Mouse (Mus musculus) adrenal gland, adult (tissue): ENCODE measurements around the gene Lca5l.

Experiments used
- DNase-seq, 2 experiments: peaks; one replicate each; pipeline ENCODE4 v3.0.0; 2022 to 2023; ENCODE audit warnings: low spot score in 1 of 2; ENCODE audit not compliant: inconsistent age in 2 of 2

The Lca5l gene

DNA sequence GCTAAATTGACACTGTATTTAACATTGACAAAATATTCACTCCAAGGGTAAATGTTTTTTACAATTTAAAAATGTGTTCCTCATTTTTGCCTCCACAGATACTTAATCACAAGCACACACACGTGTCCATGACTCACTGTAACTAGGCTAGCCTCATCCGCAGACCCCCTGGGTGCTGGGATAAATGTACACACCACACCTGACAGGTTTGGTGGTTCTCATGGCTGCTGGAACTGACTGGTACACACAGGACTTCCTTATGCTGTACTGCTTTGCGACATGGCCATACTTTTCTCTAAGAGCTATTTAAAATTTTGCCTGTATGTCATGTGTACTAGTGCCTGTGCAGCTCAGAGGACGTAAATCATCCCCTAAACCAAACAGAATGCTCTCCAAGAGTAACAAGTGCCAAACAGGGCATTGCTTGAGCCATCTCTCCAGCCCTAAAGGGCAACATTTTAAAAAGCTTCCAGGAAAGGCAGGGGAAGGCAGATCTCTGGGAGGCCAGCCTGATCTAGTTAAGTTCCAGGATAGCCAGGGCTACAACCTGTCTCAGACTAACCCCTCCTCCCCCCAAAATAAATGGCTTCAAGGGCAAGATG, 71.9 kb downstream of the Lca5l start:
- DNase-seq: peak in 1 of 2 experiments; percentile 47

GRCm38 (mm10) chr16:96114729-96115128, 77.3 kb downstream of the Lca5l start:
- peak in 1 of 2 experiments; percentile 44 for DNase-seq

GRCm38 (mm10) chr16:96112769-96113168, 79.3 kb downstream of the Lca5l start:
- DNase-seq: no peak

DNA sequence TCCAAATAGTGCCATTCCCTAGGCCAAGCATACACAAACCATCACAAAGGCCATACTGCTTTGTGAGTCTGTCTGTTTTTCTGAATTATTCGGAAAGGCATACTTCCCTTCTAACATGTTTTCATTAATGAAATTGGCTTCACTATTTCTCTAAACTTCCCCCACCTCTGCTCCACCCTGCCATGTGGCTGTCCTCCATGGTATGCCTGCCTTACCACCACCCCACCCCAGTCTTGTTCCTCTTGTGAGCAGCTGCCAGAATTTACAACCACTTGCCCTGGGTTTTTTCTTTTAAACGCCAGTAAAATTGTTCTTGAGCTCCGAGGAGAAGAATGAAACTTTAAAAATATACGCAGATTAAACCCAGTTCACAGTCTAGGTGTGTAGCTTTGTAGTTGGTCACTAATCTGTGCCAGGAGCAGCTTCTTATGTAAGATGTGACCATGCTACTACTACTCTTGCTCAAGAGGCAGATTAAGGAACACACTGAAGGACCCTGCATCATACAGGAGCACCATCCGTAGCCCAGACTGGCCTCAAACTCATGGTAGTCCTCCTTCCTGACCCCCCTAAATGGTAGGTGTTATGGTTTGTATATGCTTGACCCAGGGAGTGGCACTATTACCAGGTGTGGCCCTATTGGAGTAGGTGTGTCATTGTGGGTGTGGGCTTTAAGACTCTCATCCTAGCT, 81.3 kb downstream of the Lca5l start:
- no peak for DNase-seq

- DNase-seq: no peak
Observed at GRCm38 (mm10) chr16:96109673-96110072, 82.4 kb downstream of the Lca5l start.
